Mouse (Mus musculus) ES-E14 (cell line): ENCODE results near the gene Selenbp2.
"Not testable (repeated sequence)": the region's sequence is repeated elsewhere in the genome, so short reads cannot be mapped to it uniquely, and the experiment has no call there.

ENCODE experiments used
- CHD2 ChIP-seq: IDR thresholded peaks from 2 replicates; pipeline ENCODE4 v1.6.1; 2014; ENCODE audit warnings: mild to moderate bottlenecking, low read depth, low read length, inconsistent platforms
- HCFC1 ChIP-seq: IDR thresholded peaks from 2 replicates; pipeline ENCODE4 v1.6.1; 2012; ENCODE audit warnings: low read length, inconsistent platforms, borderline replicate concordance; ENCODE audit not compliant: insufficient read depth
- MAFK ChIP-seq: IDR thresholded peaks from 2 replicates; pipeline ENCODE4 v1.6.1; 2014; ENCODE audit warnings: mild to moderate bottlenecking, low read depth, low read length, inconsistent platforms; ENCODE audit not compliant: insufficient read depth
- ZC3H11A ChIP-seq: IDR thresholded peaks from 2 replicates; pipeline ENCODE4 v1.6.1; 2012; ENCODE audit warnings: low read depth, mild to moderate bottlenecking, inconsistent platforms, low read length, borderline replicate concordance

DNA sequence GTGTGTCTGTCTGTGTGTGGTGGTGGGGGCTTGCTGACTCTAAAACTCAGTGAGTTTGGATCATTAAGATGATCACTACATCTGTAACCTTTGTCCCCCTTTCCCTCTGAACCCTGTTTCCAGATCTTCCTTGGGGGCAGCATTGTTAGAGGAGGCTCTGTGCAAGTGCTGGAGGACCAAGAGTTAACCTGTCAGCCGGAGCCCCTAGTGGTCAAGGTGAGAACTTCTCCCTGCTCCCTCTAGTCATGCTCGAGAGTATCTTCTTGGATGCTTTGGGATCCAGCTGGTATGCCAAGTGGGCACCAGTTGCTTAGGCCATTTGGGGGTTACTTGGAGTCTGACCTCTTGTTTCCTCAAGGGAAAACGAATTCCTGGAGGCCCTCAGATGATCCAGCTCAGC is 10.0 kb downstream of the Selenbp2 start:
- TF ChIP-seq ZC3H11A, MAFK, CHD2, HCFC1: not testable (repeated sequence)
